Mouse (Mus musculus): Measurements from ENCODE around the gene 1700012B09Rik. TPM values are rescaled to one million over a fixed set of nuclear protein-coding genes. Genes with fewer than 3 reads are reported as not detected.

Gene 1700012B09Rik
- polyA plus RNA-seq, 1 experiment from 2014 or later, result 3.6 TPM

DNA sequence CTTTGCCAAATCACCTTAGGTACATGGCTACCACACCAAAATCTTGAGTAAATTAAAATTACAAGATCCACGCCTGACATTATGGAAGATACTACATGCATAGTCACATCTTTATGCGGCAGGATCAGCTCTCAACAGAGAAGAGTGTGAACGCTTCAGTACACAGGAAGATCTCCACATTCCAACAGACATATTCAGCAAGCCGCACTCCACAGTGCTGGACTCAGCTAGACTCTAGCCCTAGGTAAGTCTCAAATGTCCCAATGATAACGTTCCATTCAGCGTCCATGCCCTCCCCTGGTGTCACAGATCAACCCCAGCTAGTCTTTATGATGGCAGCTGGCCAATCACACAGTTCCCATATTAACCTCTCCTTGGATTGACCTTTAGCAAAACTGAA is 44.8 kb downstream of the 1700012B09Rik start:
- H3K27me3 ChIP-seq, result peaks cover 40% of the 10 kb centered on the region
- H3K9ac ChIP-seq, result no peak overlapping the region
- no peak overlapping the region for H3K4me2 ChIP-seq (replicated peaks)
- H3K4me1 ChIP-seq, result no peaks in the 10 kb centered on the region; the same call in 1 of the 2 replicates
- no peak for ATAC-seq (ENCODE audit: low FRiP score)
- H3K9me3 ChIP-seq (replicated peaks), result no peaks in the 10 kb centered on the region
- H3K4me3 ChIP-seq, result no peak overlapping the region
- no peaks in the 10 kb centered on the region for H3K36me3 ChIP-seq
- no peak overlapping the region for H3K27ac ChIP-seq
- 90% methylated on average over 6 of the region's 6 CpGs for WGBS

- WGBS, result 82% methylated on average over 5 of the region's 5 CpGs
- Histone ChIP-seq H3K9ac (no peak overlapping the region), H3K27ac (no peak overlapping the region), H3K4me1 (no peaks in the 10 kb centered on the region), H3K4me3 (no peak overlapping the region), H3K4me2 (replicated peaks) (no peak overlapping the region), H3K9me3 (replicated peaks) (no peaks in the 10 kb centered on the region), H3K27me3 (peaks cover 43% of the 10 kb centered on the region), H3K36me3 (no peaks in the 10 kb centered on the region)
- no peak for ATAC-seq (ENCODE audit: low FRiP score)
Observed at GRCm38 (mm10) chr9:14724755-14725420, 45.9 kb downstream of the 1700012B09Rik start.

- no peak overlapping the region for H3K27ac ChIP-seq
- WGBS, result 73% methylated on average over 5 of the region's 5 CpGs
- no peaks in the 10 kb centered on the region for H3K36me3 ChIP-seq
- no peak for ATAC-seq (ENCODE audit: low FRiP score)
- no peaks in the 10 kb centered on the region for H3K4me1 ChIP-seq
- peaks cover 48% of the 10 kb centered on the region for H3K27me3 ChIP-seq
- no peak overlapping the region for H3K4me3 ChIP-seq
- no peak overlapping the region for H3K4me2 ChIP-seq (replicated peaks)
- no peak overlapping the region for H3K9ac ChIP-seq
- H3K9me3 ChIP-seq (replicated peaks), result no peaks in the 10 kb centered on the region
Observed at GRCm38 (mm10) chr9:14721610-14722009, 49.2 kb downstream of the 1700012B09Rik start.

- no peak for ATAC-seq (ENCODE audit: low FRiP score)
- Histone ChIP-seq H3K4me3 (no peak overlapping the region), H3K27me3 (peaks cover 36% of the 10 kb centered on the region), H3K4me1 (no peaks in the 10 kb centered on the region), H3K9ac (no peak overlapping the region), H3K27ac (no peak overlapping the region), H3K36me3 (no peaks in the 10 kb centered on the region), H3K9me3 (replicated peaks) (no peaks in the 10 kb centered on the region), H3K4me2 (replicated peaks) (no peak overlapping the region)
- WGBS, result 59% methylated on average over 2 of the region's 2 CpGs
Observed at GRCm38 (mm10) chr9:14720384-14720783, 50.4 kb downstream of the 1700012B09Rik start.

- H3K9me3 ChIP-seq (replicated peaks), result no peaks in the 10 kb centered on the region
- H3K36me3 ChIP-seq, result no peaks in the 10 kb centered on the region
- ATAC-seq (ENCODE audit: low FRiP score), result no peak
- H3K27me3 ChIP-seq, result peaks cover 24% of the 10 kb centered on the region
- no peaks in the 10 kb centered on the region for H3K4me1 ChIP-seq
- no peak overlapping the region for H3K4me2 ChIP-seq (replicated peaks)
- no peak overlapping the region for H3K9ac ChIP-seq
- no peak overlapping the region for H3K27ac ChIP-seq
- H3K4me3 ChIP-seq, result no peak overlapping the region
Observed at GRCm38 (mm10) chr9:14718332-14718691, 52.5 kb downstream of the 1700012B09Rik start.

- no peak overlapping the region for H3K4me3 ChIP-seq
- peaks cover 24% of the 10 kb centered on the region for H3K27me3 ChIP-seq
- H3K4me2 ChIP-seq (replicated peaks), result no peak overlapping the region
- H3K27ac ChIP-seq, result no peak overlapping the region
- no peak overlapping the region for H3K9ac ChIP-seq
- WGBS, result 66% methylated on average over 14 of the region's 14 CpGs
- no peak for ATAC-seq (ENCODE audit: low FRiP score)
- no peaks in the 10 kb centered on the region for H3K4me1 ChIP-seq
- H3K36me3 ChIP-seq, result no peaks in the 10 kb centered on the region
- H3K9me3 ChIP-seq (replicated peaks), result no peaks in the 10 kb centered on the region
Observed at GRCm38 (mm10) chr9:14717689-14718331, 53.0 kb downstream of the 1700012B09Rik start.

DNA sequence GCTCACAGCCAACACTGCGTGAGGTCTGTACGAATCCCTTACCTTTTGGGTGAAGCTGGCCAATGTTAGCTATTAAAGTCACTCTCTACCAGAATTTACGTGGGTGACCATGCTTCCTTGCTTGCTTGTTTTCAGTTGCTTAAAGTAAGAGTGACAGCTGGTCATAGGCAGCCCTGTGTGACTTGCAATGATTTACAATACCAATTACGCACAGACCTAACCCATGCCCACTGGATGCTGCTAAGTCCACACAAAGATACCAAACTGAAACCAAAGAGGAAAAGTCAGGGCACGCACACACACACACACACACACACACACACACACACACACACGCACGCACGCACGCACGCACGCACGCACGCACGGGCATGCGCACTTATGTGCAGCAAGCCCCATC is 55.6 kb downstream of the 1700012B09Rik start:
- Histone ChIP-seq H3K4me3 (no peak overlapping the region), H3K27me3 (peaks cover 10% of the 10 kb centered on the region; the same call in 1 of the 2 replicates), H3K27ac (no peak overlapping the region), H3K9ac (no peak overlapping the region), H3K4me1 (no peaks in the 10 kb centered on the region), H3K36me3 (no peaks in the 10 kb centered on the region), H3K4me2 (replicated peaks) (no peak overlapping the region), H3K9me3 (replicated peaks) (no peaks in the 10 kb centered on the region)
- WGBS, result 88% methylated on average over 15 of the region's 15 CpGs
- no peak for ATAC-seq (ENCODE audit: low FRiP score)

- H3K9ac ChIP-seq, result no peak overlapping the region
- H3K27me3 ChIP-seq, result no peaks in the 10 kb centered on the region; the same call in 1 of the 2 replicates
- no peak overlapping the region for H3K4me3 ChIP-seq
- no peak for ATAC-seq (ENCODE audit: low FRiP score)
- no peaks in the 10 kb centered on the region for H3K36me3 ChIP-seq
- 0 out of 2 replicates have a peak, but pooled peaks cover under 1% of the 10 kb centered on the region for H3K4me1 ChIP-seq
- H3K4me2 ChIP-seq (replicated peaks), result no peak overlapping the region
- 90% methylated on average over 3 of the region's 3 CpGs for WGBS
- no peaks in the 10 kb centered on the region for H3K9me3 ChIP-seq (replicated peaks)
- H3K27ac ChIP-seq, result no peak overlapping the region
Observed at GRCm38 (mm10) chr9:14710910-14711309, 59.9 kb downstream of the 1700012B09Rik start.

Other genes starting within 250 kb of the 1700012B09Rik start
- 18.2 and 18.4 TPM in 2 replicates for gene Amotl1, start 126.0 kb downstream of the 1700012B09Rik start, polyA plus RNA-seq (2016; fragmentation: Nextera tagmentation; extraction: Ambion mirVana)
- gene Piwil4, start 30.3 kb downstream of the 1700012B09Rik start, polyA plus RNA-seq (2016; fragmentation: Nextera tagmentation; extraction: Ambion mirVana), result 0.17 and 0.39 TPM in 2 replicates
- 2.2 and 2.4 TPM in 2 replicates for gene Fut4, start 18.6 kb downstream of the 1700012B09Rik start, polyA plus RNA-seq (2016; fragmentation: Nextera tagmentation; extraction: Ambion mirVana)
- gene Mre11a, start 13.6 kb upstream of the 1700012B09Rik start, polyA plus RNA-seq (2016; fragmentation: Nextera tagmentation; extraction: Ambion mirVana), result 20.6 and 25.9 TPM in 2 replicates
- gene Ankrd49, start 13.8 kb upstream of the 1700012B09Rik start, polyA plus RNA-seq (2016; fragmentation: Nextera tagmentation; extraction: Ambion mirVana), result 44.4 and 45.6 TPM in 2 replicates
- gene Gpr83, start 89.2 kb upstream of the 1700012B09Rik start, polyA plus RNA-seq (2016; fragmentation: Nextera tagmentation; extraction: Ambion mirVana), result 1.6 and 1.7 TPM in 2 replicates
- not detected in 2 replicates for gene Izumo1r, start 132.9 kb upstream of the 1700012B09Rik start, polyA plus RNA-seq (2016; fragmentation: Nextera tagmentation; extraction: Ambion mirVana)